Mouse (Mus musculus) kidney, embryonic 14.5 days (tissue): ENCODE measurements around the gene Dhodh. TPM values are rescaled to one million over a fixed set of nuclear protein-coding genes. Genes with fewer than 3 reads are reported as not detected.

Source experiments
- ATAC-seq: fragments of 200-750 bp; cut with Nextera tagmentation; 2 replicates; pipeline ENCODE4 v1.8.0; 2017; ENCODE audit warnings: moderate number of reproducible peaks, mild to moderate bottlenecking, moderate TSS enrichment, moderate library complexity; ENCODE audit not compliant: low FRiP score, low TSS enrichment
- H3K27ac ChIP-seq: fragments of 300-500 bp; sonication (generic); 2 replicates; pipeline ENCODE4 v1.5.1; 2014; ENCODE audit warnings: low read depth, mild to moderate bottlenecking, low read length, moderate library complexity, mixed read lengths
- H3K27me3 ChIP-seq: fragments of 300-500 bp; sonication (generic); 2 replicates; pipeline ENCODE4 v1.6.1; 2014; ENCODE audit warnings: mild to moderate bottlenecking, low read length; ENCODE audit not compliant: control insufficient read depth, insufficient read depth
- H3K36me3 ChIP-seq: fragments of 300-500 bp; sonication (generic); 2 replicates; pipeline ENCODE4 v1.6.1; 2014; ENCODE audit warnings: low read length, mixed read lengths; ENCODE audit not compliant: control insufficient read depth, insufficient read depth
- H3K4me1 ChIP-seq: fragments of 300-500 bp; sonication (generic); 2 replicates; pipeline ENCODE4 v1.6.1; 2014; ENCODE audit warnings: low read length, mixed read lengths; ENCODE audit not compliant: control insufficient read depth, insufficient read depth
- H3K4me2 ChIP-seq: fragments of 300-500 bp; sonication (generic); replicated peaks from 2 replicates; pipeline ENCODE4 v1.6.1; 2014; ENCODE audit warnings: low read depth, mild to moderate bottlenecking, low read length
- H3K4me3 ChIP-seq: fragments of 300-500 bp; sonication (generic); 2 replicates; pipeline ENCODE4 v1.5.1; 2014; ENCODE audit warnings: mild to moderate bottlenecking, low read length
- H3K9ac ChIP-seq: fragments of 300-500 bp; sonication (generic); 2 replicates; pipeline ENCODE4 v1.6.1; 2014; ENCODE audit warnings: low read depth, mild to moderate bottlenecking, low read length, moderate library complexity
- H3K9me3 ChIP-seq: fragments of 300-500 bp; sonication (generic); 2 replicates; pipeline ENCODE4 v1.6.1; 2016; ENCODE audit warnings: low read length; ENCODE audit not compliant: control insufficient read depth
- WGBS: fragments of 180-500 bp; shearing (Covaris S2); extraction: QIAGEN DNeasy Blood & Tissue Kit; methylation state at CpG from one replicate; pipeline ENCODE4 v1.1.7; 2014; 5-methylcytosine and 5-hydroxymethylcytosine counted together
- polyA plus RNA-seq: library from polyadenylated mRNA; unstranded; fragments of >200 nt; fragmentation: Nextera tagmentation; extraction: Ambion mirVana; gene quantifications from 2 replicates; pipeline ENCODE4 v1.2.1, GENCODE M21; 2014

The Dhodh gene
- polyA plus RNA-seq, 1 experiment from 2014 or later, result 45.6 TPM

GRCm38 (mm10) chr8:109592164-109592563, 16.3 kb downstream of the Dhodh start:
- H3K36me3 ChIP-seq, result peaks cover 35% of the 10 kb centered on the region
- H3K4me1 ChIP-seq, result no peaks in the 10 kb centered on the region
- H3K9me3 ChIP-seq, result no peaks in the 10 kb centered on the region
- H3K27ac ChIP-seq, result no peak overlapping the region
- no peak for ATAC-seq
- H3K9ac ChIP-seq, result no peak overlapping the region
- no peaks in the 10 kb centered on the region for H3K27me3 ChIP-seq
- no peak overlapping the region for H3K4me3 ChIP-seq
- no peak overlapping the region for H3K4me2 ChIP-seq
- 97% methylated on average over 5 of the region's 5 CpGs for WGBS

- Histone ChIP-seq H3K4me1 (no peaks in the 10 kb centered on the region), H3K9ac (no peak overlapping the region), H3K36me3 (peaks cover 35% of the 10 kb centered on the region), H3K27me3 (no peaks in the 10 kb centered on the region), H3K27ac (no peak overlapping the region), H3K9me3 (no peaks in the 10 kb centered on the region), H3K4me3 (no peak overlapping the region), H3K4me2 (no peak overlapping the region)
- ATAC-seq, result no peak
- WGBS, result 87% methylated on average over 3 of the region's 3 CpGs
Measured at GRCm38 (mm10) chr8:109591367-109591766, 17.1 kb downstream of the Dhodh start.

GRCm38 (mm10) chr8:109590901-109591300, 17.6 kb downstream of the Dhodh start:
- 83% methylated on average over 9 of the region's 9 CpGs for WGBS
- Histone ChIP-seq H3K4me3 (no peak overlapping the region), H3K4me1 (no peaks in the 10 kb centered on the region), H3K27me3 (no peaks in the 10 kb centered on the region), H3K27ac (no peak overlapping the region), H3K4me2 (no peak overlapping the region), H3K9me3 (no peaks in the 10 kb centered on the region), H3K36me3 (peaks cover 35% of the 10 kb centered on the region), H3K9ac (no peak overlapping the region)
- no peak for ATAC-seq

DNA sequence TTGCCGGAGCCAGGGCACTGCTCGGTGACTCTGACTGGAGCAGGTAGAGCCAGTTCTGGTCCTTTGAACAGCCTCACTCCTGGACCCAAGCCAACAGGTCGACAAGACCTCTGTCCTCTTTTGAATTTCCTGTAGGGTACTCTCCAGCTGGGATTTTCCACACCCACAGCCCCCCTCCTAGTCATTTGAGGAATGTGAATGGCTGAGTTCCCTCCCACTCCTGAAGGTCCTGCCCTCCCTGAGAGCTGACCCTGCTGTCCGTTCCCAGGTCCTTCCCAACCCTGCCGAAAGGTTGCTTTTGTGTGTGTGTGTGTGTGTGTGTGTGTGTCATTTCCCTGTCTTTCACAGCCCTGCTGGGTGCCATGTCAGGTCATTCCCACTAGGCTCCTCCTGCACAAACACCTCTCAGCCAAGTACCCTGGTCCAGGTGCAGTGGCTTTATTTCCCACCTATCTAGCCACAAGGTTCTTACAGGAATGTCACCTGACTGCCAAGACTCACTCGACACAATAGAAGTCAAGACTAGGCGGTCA, 21.4 kb downstream of the Dhodh start:
- no peaks in the 10 kb centered on the region for H3K4me1 ChIP-seq
- no peaks in the 10 kb centered on the region for H3K27me3 ChIP-seq
- H3K9me3 ChIP-seq, result peaks cover 3% of the 10 kb centered on the region; the same call in 1 of the 2 replicates
- no peak overlapping the region for H3K9ac ChIP-seq
- WGBS, result 44% methylated on average over 7 of the region's 7 CpGs
- H3K4me2 ChIP-seq, result no peak overlapping the region
- H3K36me3 ChIP-seq, result peaks cover 7% of the 10 kb centered on the region; the same call in 1 of the 2 replicates
- no peak overlapping the region for H3K4me3 ChIP-seq
- ATAC-seq, result peak; percentile 35; the same call in 1 of the 2 replicates
- H3K27ac ChIP-seq, result no peak overlapping the region

DNA sequence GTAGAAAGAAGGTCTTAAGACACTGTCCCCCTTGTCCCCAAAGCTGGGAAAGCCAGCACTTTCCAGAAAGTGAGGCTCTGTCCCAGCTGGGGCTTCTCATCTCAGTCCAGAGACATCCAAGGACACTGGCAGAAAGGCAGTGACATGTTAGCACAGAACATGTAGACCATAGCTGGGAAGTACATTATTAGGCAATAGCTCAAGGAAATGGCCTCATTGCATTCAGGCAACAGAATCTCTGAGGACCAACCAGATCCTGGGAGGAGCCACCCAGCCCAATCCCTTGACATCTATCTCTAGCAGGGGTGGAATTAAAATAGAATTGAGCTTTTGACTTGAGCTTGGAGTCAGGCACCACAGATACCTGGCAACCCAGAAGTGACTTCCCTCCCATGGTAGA, 22.8 kb downstream of the Dhodh start:
- no peaks in the 10 kb centered on the region for H3K4me1 ChIP-seq
- no peaks in the 10 kb centered on the region for H3K27me3 ChIP-seq
- no peaks in the 10 kb centered on the region for H3K36me3 ChIP-seq
- H3K4me3 ChIP-seq, result no peak overlapping the region
- H3K9ac ChIP-seq, result no peak overlapping the region
- no peak overlapping the region for H3K4me2 ChIP-seq
- H3K27ac ChIP-seq, result no peak overlapping the region
- H3K9me3 ChIP-seq, result peaks cover 5% of the 10 kb centered on the region; the same call in 1 of the 2 replicates
- ATAC-seq, result no peak

- no peaks in the 10 kb centered on the region for H3K36me3 ChIP-seq
Measured at GRCm38 (mm10) chr8:109584830-109585229, 23.6 kb downstream of the Dhodh start.

GRCm38 (mm10) chr8:109584293-109584692, 24.2 kb downstream of the Dhodh start:
- peaks cover 5% of the 10 kb centered on the region; the same call in 1 of the 2 replicates for H3K9me3 ChIP-seq
- WGBS, result 90% methylated on average over 4 of the region's 4 CpGs
- no peaks in the 10 kb centered on the region for H3K4me1 ChIP-seq
- H3K36me3 ChIP-seq, result no peaks in the 10 kb centered on the region
- H3K4me2 ChIP-seq, result no peak overlapping the region
- no peak overlapping the region for H3K9ac ChIP-seq
- no peaks in the 10 kb centered on the region for H3K27me3 ChIP-seq
- H3K27ac ChIP-seq, result no peak overlapping the region
- no peak for ATAC-seq
- no peak overlapping the region for H3K4me3 ChIP-seq

More at GRCm38 (mm10) chr8:109584830-109585229, 23.6 kb downstream of the Dhodh start:
- Histone ChIP-seq H3K9me3 (peaks cover 5% of the 10 kb centered on the region; the same call in 1 of the 2 replicates), H3K27me3 (no peaks in the 10 kb centered on the region), H3K4me2 (no peak overlapping the region), H3K27ac (no peak overlapping the region), H3K9ac (no peak overlapping the region), H3K4me3 (no peak overlapping the region), H3K4me1 (no peaks in the 10 kb centered on the region)
- no peak for ATAC-seq
- WGBS, result 89% methylated on average over 3 of the region's 3 CpGs

GRCm38 (mm10) chr8:109578900-109579301, 29.6 kb downstream of the Dhodh start, which contains the start of gene Hp:
TSS of gene Hp (minus strand) at chr8:109579172.
- H3K4me2 ChIP-seq, result no peak within 1 kb of the TSS
- no peak for ATAC-seq
- no peaks in the 10 kb centered on the region for H3K27me3 ChIP-seq
- H3K27ac ChIP-seq, result no peak within 1 kb of the TSS
- peaks cover 3% of the 10 kb centered on the region; the same call in 1 of the 2 replicates for H3K9me3 ChIP-seq
- no peak within 1 kb of the TSS for H3K9ac ChIP-seq
- H3K4me3 ChIP-seq, result no peak within 1 kb of the TSS
- no peaks in the 10 kb centered on the region for H3K4me1 ChIP-seq
- 22% methylated on average over 8 of the region's 8 CpGs for whole genome bisulfite sequencing
- no peaks in the 10 kb centered on the region for H3K36me3 ChIP-seq

GRCm38 (mm10) chr8:109576311-109576710, 32.2 kb downstream of the Dhodh start:
- no peak for ATAC-seq
- Histone ChIP-seq H3K27me3 (no peaks in the 10 kb centered on the region), H3K4me2 (no peak overlapping the region), H3K4me3 (no peak overlapping the region), H3K4me1 (no peaks in the 10 kb centered on the region), H3K27ac (no peak overlapping the region), H3K9me3 (peaks cover 3% of the 10 kb centered on the region; the same call in 1 of the 2 replicates), H3K9ac (no peak overlapping the region), H3K36me3 (peaks cover 2% of the 10 kb centered on the region; the same call in 1 of the 2 replicates)
- 78% methylated on average over 4 of the region's 4 CpGs for WGBS
